Mouse (Mus musculus): ENCODE results near the gene Zbtb34. TPM values are rescaled to one million over a fixed set of nuclear protein-coding genes. Genes with fewer than 3 reads are reported as not detected.

Zbtb34 gene
- polyA plus RNA-seq, 1 experiment from 2014 or later = 11.2 TPM

GRCm38 (mm10) chr2:33426640-33427398 lies 4.3 kb downstream of the Zbtb34 start:
- 47% methylated on average over 10 of the region's 10 CpGs for WGBS
- Histone ChIP-seq H3K4me3 (replicated peaks; ENCODE audit: low read length) (no peak overlapping the region), H3K9me3 (ENCODE audit: control insufficient read depth, low read length) (no peaks in the 10 kb centered on the region), H3K36me3 (replicated peaks; ENCODE audit: control insufficient read depth, insufficient read depth) (peaks cover 29% of the 10 kb centered on the region), H3K9ac (no peak overlapping the region), H3K4me1 (replicated peaks; ENCODE audit: control insufficient read depth, insufficient read depth, low read length) (peaks cover 24% of the 10 kb centered on the region), H3K27me3 (ENCODE audit: control insufficient read depth, insufficient read depth, low read length) (no peaks in the 10 kb centered on the region), H3K27ac (no peak overlapping the region), H3K4me2 (replicated peaks) (no peak overlapping the region)
- ATAC-seq (ENCODE audit: low FRiP score) = no peak
- no peak for DNase-seq (ENCODE audit: low spot score)

GRCm38 (mm10) chr2:33417454-33417853 lies 13.7 kb downstream of the Zbtb34 start:
- Histone ChIP-seq H3K4me3 (replicated peaks; ENCODE audit: low read length) (no peak overlapping the region), H3K9ac (no peak overlapping the region), H3K27ac (no peak overlapping the region), H3K4me2 (replicated peaks) (no peak overlapping the region), H3K36me3 (replicated peaks; ENCODE audit: control insufficient read depth, insufficient read depth) (peaks cover 21% of the 10 kb centered on the region; the same call in 1 of the 2 replicates), H3K9me3 (ENCODE audit: control insufficient read depth, low read length) (no peaks in the 10 kb centered on the region), H3K27me3 (ENCODE audit: control insufficient read depth, insufficient read depth, low read length) (no peaks in the 10 kb centered on the region), H3K4me1 (replicated peaks; ENCODE audit: control insufficient read depth, insufficient read depth, low read length) (no peaks in the 10 kb centered on the region)
- no peak for DNase-seq (ENCODE audit: low spot score)
- no peak for ATAC-seq (ENCODE audit: low FRiP score)
- 86% methylated on average over 4 of the region's 4 CpGs for whole genome bisulfite sequencing

- 94% methylated on average over 13 of the region's 13 CpGs for WGBS
- H3K4me1 ChIP-seq (replicated peaks; ENCODE audit: control insufficient read depth, insufficient read depth, low read length) = no peaks in the 10 kb centered on the region
- no peak overlapping the region for H3K4me3 ChIP-seq (replicated peaks; ENCODE audit: low read length)
- H3K27ac ChIP-seq = no peak overlapping the region
- no peaks in the 10 kb centered on the region for H3K27me3 ChIP-seq (ENCODE audit: control insufficient read depth, insufficient read depth, low read length)
- no peak for ATAC-seq (ENCODE audit: low FRiP score)
- no peak for DNase-seq (ENCODE audit: low spot score)
- no peaks in the 10 kb centered on the region for H3K9me3 ChIP-seq (ENCODE audit: control insufficient read depth, low read length)
- H3K4me2 ChIP-seq (replicated peaks) = no peak overlapping the region
- H3K36me3 ChIP-seq (replicated peaks; ENCODE audit: control insufficient read depth, insufficient read depth) = peaks cover 37% of the 10 kb centered on the region
- no peak overlapping the region for H3K9ac ChIP-seq
Measured at GRCm38 (mm10) chr2:33414019-33414418, 17.1 kb downstream of the Zbtb34 start.

DNA sequence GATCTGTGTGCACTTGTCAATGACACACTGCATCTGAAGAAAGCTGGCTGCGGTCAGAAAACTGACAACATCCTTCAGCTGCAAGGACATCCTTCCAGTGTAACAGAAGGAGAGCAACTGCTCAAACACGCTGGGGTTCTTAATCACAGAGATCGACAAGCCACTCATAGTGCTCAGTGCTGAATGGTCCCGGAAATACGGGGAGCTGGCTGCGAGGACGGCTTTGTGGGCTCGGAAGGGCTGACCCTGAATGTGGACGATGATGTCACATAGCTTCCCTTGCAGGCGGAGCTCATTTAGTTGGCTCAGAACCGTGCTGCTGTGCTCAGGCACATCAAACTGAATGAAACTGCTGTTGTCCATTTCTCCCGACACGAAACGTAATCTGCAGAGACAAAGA lies 19.0 kb downstream of the Zbtb34 start:
- H3K4me2 ChIP-seq (replicated peaks) = no peak overlapping the region
- H3K4me3 ChIP-seq (replicated peaks; ENCODE audit: low read length) = no peak overlapping the region
- H3K4me1 ChIP-seq (replicated peaks; ENCODE audit: control insufficient read depth, insufficient read depth, low read length) = no peaks in the 10 kb centered on the region
- no peaks in the 10 kb centered on the region for H3K27me3 ChIP-seq (ENCODE audit: control insufficient read depth, insufficient read depth, low read length)
- DNase-seq (ENCODE audit: low spot score) = no peak
- WGBS = 91% methylated on average over 14 of the region's 14 CpGs
- H3K9ac ChIP-seq = no peak overlapping the region
- H3K36me3 ChIP-seq (replicated peaks; ENCODE audit: control insufficient read depth, insufficient read depth) = peaks cover 33% of the 10 kb centered on the region
- no peak overlapping the region for H3K27ac ChIP-seq
- no peak for ATAC-seq (ENCODE audit: low FRiP score)
- H3K9me3 ChIP-seq (ENCODE audit: control insufficient read depth, low read length) = no peaks in the 10 kb centered on the region

GRCm38 (mm10) chr2:33403511-33404003 lies 27.6 kb downstream of the Zbtb34 start:
- 79% methylated on average over 4 of the region's 4 CpGs for WGBS

DNA sequence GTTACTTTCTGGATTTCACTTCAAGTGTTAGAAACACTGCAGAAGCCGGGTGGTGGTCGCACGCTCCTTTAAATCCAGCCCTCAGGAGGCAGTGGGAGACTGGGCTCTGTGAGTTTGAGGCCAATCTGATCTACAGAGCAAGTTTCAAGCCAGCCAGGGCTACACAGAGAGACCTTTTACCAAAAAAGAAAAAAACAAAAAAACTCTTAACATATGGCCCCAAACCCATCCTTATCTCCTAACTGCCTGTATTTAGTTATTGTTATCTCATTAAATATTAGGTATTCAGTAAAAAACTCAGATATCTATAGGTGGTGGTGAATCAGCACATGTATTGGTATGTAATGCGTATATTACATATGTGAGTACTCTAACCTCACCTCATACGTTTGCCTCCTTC lies 28.5 kb downstream of the Zbtb34 start:
- Histone ChIP-seq H3K36me3 (replicated peaks; ENCODE audit: control insufficient read depth, insufficient read depth) (0 out of 2 replicates have a peak, but pooled peaks cover 3% of the 10 kb centered on the region), H3K27me3 (ENCODE audit: control insufficient read depth, insufficient read depth, low read length) (no peaks in the 10 kb centered on the region), H3K4me1 (replicated peaks; ENCODE audit: control insufficient read depth, insufficient read depth, low read length) (0 out of 2 replicates have a peak, but pooled peaks cover 8% of the 10 kb centered on the region), H3K27ac (no peak overlapping the region), H3K9ac (no peak overlapping the region), H3K4me2 (replicated peaks) (no peak overlapping the region), H3K4me3 (replicated peaks; ENCODE audit: low read length) (no peak overlapping the region), H3K9me3 (ENCODE audit: control insufficient read depth, low read length) (no peaks in the 10 kb centered on the region)
- WGBS = 68% methylated on average over 5 of the region's 5 CpGs
- DNase-seq (ENCODE audit: low spot score) (no peak), ATAC-seq (ENCODE audit: low FRiP score) (no peak)

More at GRCm38 (mm10) chr2:33403511-33404003, 27.6 kb downstream of the Zbtb34 start:
- Histone ChIP-seq H3K9ac (no peak overlapping the region), H3K4me1 (replicated peaks; ENCODE audit: control insufficient read depth, insufficient read depth, low read length) (0 out of 2 replicates have a peak, but pooled peaks cover 8% of the 10 kb centered on the region), H3K27me3 (ENCODE audit: control insufficient read depth, insufficient read depth, low read length) (no peaks in the 10 kb centered on the region), H3K4me2 (replicated peaks) (no peak overlapping the region), H3K27ac (no peak overlapping the region), H3K4me3 (replicated peaks; ENCODE audit: low read length) (no peak overlapping the region), H3K36me3 (replicated peaks; ENCODE audit: control insufficient read depth, insufficient read depth) (peaks cover 3% of the 10 kb centered on the region; the same call in 1 of the 2 replicates), H3K9me3 (ENCODE audit: control insufficient read depth, low read length) (no peaks in the 10 kb centered on the region)
- ATAC-seq (ENCODE audit: low FRiP score) (no peak), DNase-seq (ENCODE audit: low spot score) (no peak)

GRCm38 (mm10) chr2:33402236-33402635 lies 28.9 kb downstream of the Zbtb34 start:
- WGBS = 35% methylated on average over 7 of the region's 7 CpGs
- Histone ChIP-seq H3K27ac (no peak overlapping the region), H3K4me2 (replicated peaks) (no peak overlapping the region), H3K9ac (no peak overlapping the region), H3K27me3 (ENCODE audit: control insufficient read depth, insufficient read depth, low read length) (no peaks in the 10 kb centered on the region), H3K36me3 (replicated peaks; ENCODE audit: control insufficient read depth, insufficient read depth) (0 out of 2 replicates have a peak, but pooled peaks cover 3% of the 10 kb centered on the region), H3K4me3 (replicated peaks; ENCODE audit: low read length) (no peak overlapping the region), H3K4me1 (replicated peaks; ENCODE audit: control insufficient read depth, insufficient read depth, low read length) (0 out of 2 replicates have a peak, but pooled peaks cover 8% of the 10 kb centered on the region), H3K9me3 (ENCODE audit: control insufficient read depth, low read length) (no peaks in the 10 kb centered on the region)
- peak; percentile 72 for DNase-seq (ENCODE audit: low spot score)
- no peak for ATAC-seq (ENCODE audit: low FRiP score)

DNA sequence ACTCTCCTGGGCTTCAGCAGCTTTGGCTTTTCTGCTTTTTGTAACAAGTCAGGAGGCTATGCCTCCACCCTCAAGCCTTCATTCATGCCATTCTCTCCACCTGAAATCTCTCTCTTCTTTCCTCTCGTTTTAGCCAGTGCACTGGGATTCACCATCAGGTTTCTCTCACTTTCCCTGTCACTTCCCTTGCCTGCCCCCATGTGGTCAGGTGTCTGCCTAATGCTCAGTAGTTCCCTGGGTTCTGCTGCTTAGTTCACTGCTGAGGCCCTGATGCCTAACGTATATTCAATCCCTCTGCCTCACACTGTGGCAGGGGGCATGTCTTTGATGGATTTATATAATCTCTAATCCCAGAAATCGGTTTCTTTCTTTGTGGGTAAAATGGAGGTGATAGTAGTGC lies 29.9 kb downstream of the Zbtb34 start:
- no peak overlapping the region for H3K4me2 ChIP-seq (replicated peaks)
- no peak for ATAC-seq (ENCODE audit: low FRiP score)
- no peaks in the 10 kb centered on the region for H3K9me3 ChIP-seq (ENCODE audit: control insufficient read depth, low read length)
- no peak overlapping the region for H3K4me3 ChIP-seq (replicated peaks; ENCODE audit: low read length)
- 48% methylated on average over 3 of the region's 3 CpGs for WGBS
- no peaks in the 10 kb centered on the region for H3K27me3 ChIP-seq (ENCODE audit: control insufficient read depth, insufficient read depth, low read length)
- no peak for DNase-seq (ENCODE audit: low spot score)
- no peak overlapping the region for H3K27ac ChIP-seq
- 0 out of 2 replicates have a peak, but pooled peaks cover under 1% of the 10 kb centered on the region for H3K4me1 ChIP-seq (replicated peaks; ENCODE audit: control insufficient read depth, insufficient read depth, low read length)
- no peak overlapping the region for H3K9ac ChIP-seq
- H3K36me3 ChIP-seq (replicated peaks; ENCODE audit: control insufficient read depth, insufficient read depth) = 0 out of 2 replicates have a peak, but pooled peaks cover 3% of the 10 kb centered on the region

DNA sequence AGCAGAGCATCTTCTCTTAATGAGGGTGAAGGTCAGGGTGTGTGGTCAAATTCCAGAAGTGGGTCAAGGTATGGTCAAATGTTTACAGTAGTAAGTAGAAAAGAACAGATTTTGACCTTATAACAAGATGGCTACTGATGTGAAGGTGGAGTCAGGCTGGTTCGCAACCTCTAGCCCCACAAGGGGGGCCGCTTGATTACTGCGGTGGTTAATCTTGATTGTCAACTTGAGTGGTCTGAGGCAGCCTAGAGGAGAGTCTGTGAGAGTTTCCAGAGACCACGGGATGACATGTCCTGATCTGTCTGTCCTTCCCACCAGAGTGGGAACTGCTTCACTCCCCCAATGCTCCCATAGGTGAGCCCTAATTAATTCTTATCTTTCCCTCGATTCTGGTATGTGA lies 30.6 kb downstream of the Zbtb34 start:
- Histone ChIP-seq H3K27ac (no peak overlapping the region), H3K36me3 (replicated peaks; ENCODE audit: control insufficient read depth, insufficient read depth) (no peaks in the 10 kb centered on the region), H3K9ac (no peak overlapping the region), H3K4me3 (replicated peaks; ENCODE audit: low read length) (no peak overlapping the region), H3K4me2 (replicated peaks) (no peak overlapping the region), H3K9me3 (ENCODE audit: control insufficient read depth, low read length) (no peaks in the 10 kb centered on the region), H3K4me1 (replicated peaks; ENCODE audit: control insufficient read depth, insufficient read depth, low read length) (no peaks in the 10 kb centered on the region), H3K27me3 (ENCODE audit: control insufficient read depth, insufficient read depth, low read length) (no peaks in the 10 kb centered on the region)
- DNase-seq (ENCODE audit: low spot score) (no peak), ATAC-seq (ENCODE audit: low FRiP score) (no peak)
- WGBS = 90% methylated on average over 5 of the region's 5 CpGs
